Mouse (Mus musculus): ENCODE measurements around the gene Rras. TPM values are rescaled to one million over a fixed set of nuclear protein-coding genes. Genes with fewer than 3 reads are reported as not detected.

The Rras gene
- polyA plus RNA-seq, 1 experiment from 2014 or later, result 27.5 TPM

- 88% methylated on average over 23 of the region's 23 CpGs for WGBS
- Histone ChIP-seq H3K9me3 (no peaks in the 10 kb centered on the region), H3K4me1 (peaks cover 19% of the 10 kb centered on the region), H3K27me3 (no peaks in the 10 kb centered on the region), H3K27ac (no peak overlapping the region), H3K9ac (no peak overlapping the region), H3K36me3 (peaks cover 67% of the 10 kb centered on the region), H3K4me2 (replicated peaks) (no peak overlapping the region), H3K4me3 (no peak overlapping the region)
- no peak for ATAC-seq (ENCODE audit: low FRiP score, low read depth)
Measured at GRCm38 (mm10) chr7:45048923-45049657, 31.3 kb downstream of the Rras start.

- Histone ChIP-seq H3K4me2 (replicated peaks) (peak overlapping the region; percentile 97), H3K9ac (peak overlapping the region; percentile 87), H3K4me1 (peaks cover 24% of the 10 kb centered on the region), H3K36me3 (peaks cover 47% of the 10 kb centered on the region), H3K27me3 (no peaks in the 10 kb centered on the region), H3K27ac (peak overlapping the region; percentile 99), H3K9me3 (no peaks in the 10 kb centered on the region), H3K4me3 (peak overlapping the region; percentile 84)
- WGBS, result 3% methylated on average over 16 of the region's 16 CpGs
- peak; percentile 42 for ATAC-seq (ENCODE audit: low FRiP score, low read depth)
Measured at GRCm38 (mm10) chr7:45050945-45051600, 33.3 kb downstream of the Rras start.

DNA sequence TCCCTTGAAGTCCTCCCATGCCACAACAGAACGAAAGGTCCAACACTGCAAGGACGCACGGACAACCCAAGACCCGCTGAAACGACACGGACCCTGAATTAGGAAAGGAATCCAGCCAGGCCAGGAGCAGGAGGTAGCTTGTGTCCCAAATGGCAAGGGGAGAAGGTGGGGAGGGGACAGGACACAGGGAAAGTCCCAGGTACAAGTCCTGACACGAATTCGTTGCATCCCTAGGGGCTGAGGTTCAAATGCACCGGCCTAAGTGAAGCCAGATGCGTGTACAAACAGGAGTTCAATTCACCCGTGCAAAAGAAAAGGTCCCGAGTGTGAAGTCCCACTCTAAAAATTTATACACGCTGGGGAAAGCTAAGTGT is 33.8 kb downstream of the Rras start:
- Histone ChIP-seq H3K36me3 (peaks cover 42% of the 10 kb centered on the region), H3K9me3 (no peaks in the 10 kb centered on the region), H3K4me1 (peaks cover 24% of the 10 kb centered on the region), H3K27me3 (no peaks in the 10 kb centered on the region), H3K27ac (peak overlapping the region; percentile 99), H3K4me3 (peak overlapping the region; percentile 84), H3K9ac (peak overlapping the region; percentile 87), H3K4me2 (replicated peaks) (peak overlapping the region; percentile 97)
- WGBS, result 2% methylated on average over 13 of the region's 13 CpGs
- ATAC-seq (ENCODE audit: low FRiP score, low read depth), result no peak

- no peaks in the 10 kb centered on the region for H3K9me3 ChIP-seq
- no peak for ATAC-seq (ENCODE audit: low FRiP score, low read depth)
- peak overlapping the region; percentile 97 for H3K4me2 ChIP-seq (replicated peaks)
- no peaks in the 10 kb centered on the region for H3K27me3 ChIP-seq
- under 1% methylated on average over 38 of the region's 38 CpGs for WGBS
- peak overlapping the region; percentile 99 for H3K27ac ChIP-seq
- peak overlapping the region; percentile 87 for H3K9ac ChIP-seq
- H3K4me3 ChIP-seq, result peak overlapping the region; percentile 84
- peaks cover 24% of the 10 kb centered on the region for H3K4me1 ChIP-seq
- H3K36me3 ChIP-seq, result peaks cover 35% of the 10 kb centered on the region
Measured at GRCm38 (mm10) chr7:45052181-45052861, 34.6 kb downstream of the Rras start.

GRCm38 (mm10) chr7:45052862-45053116 is 35.0 kb downstream of the Rras start, which contains the start of gene Prr12:
Prr12 (minus strand) TSS chr7:45052881.
- Histone ChIP-seq H3K9me3 (no peaks in the 10 kb centered on the region), H3K4me1 (peaks cover 24% of the 10 kb centered on the region), H3K4me2 (replicated peaks) (peak within 1 kb of the TSS; percentile 97), H3K9ac (peak within 1 kb of the TSS; percentile 87), H3K27ac (peak within 1 kb of the TSS; percentile 99), H3K27me3 (no peaks in the 10 kb centered on the region), H3K36me3 (peaks cover 30% of the 10 kb centered on the region), H3K4me3 (peak within 1 kb of the TSS; percentile 84)
- WGBS, result 7% methylated on average over 8 of the region's 18 CpGs
- ATAC-seq (ENCODE audit: low FRiP score, low read depth), result no peak

DNA sequence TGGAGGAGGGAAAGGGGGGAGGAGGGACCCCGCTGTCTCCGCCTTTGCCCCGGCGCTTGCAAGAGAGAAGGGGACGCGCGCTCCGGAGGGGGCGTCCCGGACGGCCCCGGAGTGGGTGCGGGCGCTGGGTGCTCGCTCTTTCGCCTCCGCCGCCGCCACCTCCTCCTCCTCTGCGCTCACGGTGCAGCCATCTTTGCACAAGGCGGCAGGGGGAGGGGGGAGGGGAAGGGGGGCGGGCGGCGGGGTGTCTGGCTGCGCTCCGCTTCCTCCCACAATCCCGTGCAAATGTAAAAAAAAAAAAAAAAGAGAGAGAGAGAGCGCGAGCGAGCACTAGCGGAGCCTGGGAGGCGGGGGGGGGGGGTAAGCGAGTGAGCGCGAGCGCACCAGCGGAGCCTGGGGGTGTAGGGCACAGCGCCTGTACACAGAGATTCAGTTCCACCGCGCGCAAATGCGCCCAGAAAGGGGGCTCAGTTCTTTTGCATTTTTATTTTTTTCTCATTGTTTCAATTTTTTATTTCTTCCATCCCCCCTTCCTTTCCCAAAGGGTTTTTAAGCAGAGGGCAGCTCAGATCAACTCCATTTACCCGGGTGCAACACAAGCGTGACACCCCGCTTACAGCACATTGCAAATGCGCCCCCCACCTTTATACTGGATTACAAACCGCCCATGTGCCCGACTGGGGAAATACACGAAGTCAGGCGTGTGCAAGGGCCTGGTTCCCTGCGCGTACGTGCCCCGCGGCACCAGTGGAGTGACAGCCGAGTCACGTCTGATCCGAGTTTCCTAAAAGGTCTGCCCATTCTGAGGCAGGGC is 35.6 kb downstream of the Rras start:
- Histone ChIP-seq H3K4me3 (peak overlapping the region; percentile 84), H3K36me3 (peaks cover 24% of the 10 kb centered on the region), H3K9ac (peak overlapping the region; percentile 87), H3K27ac (peak overlapping the region; percentile 99), H3K9me3 (no peaks in the 10 kb centered on the region), H3K4me2 (replicated peaks) (peak overlapping the region; percentile 97), H3K27me3 (no peaks in the 10 kb centered on the region), H3K4me1 (peaks cover 24% of the 10 kb centered on the region)
- under 1% methylated on average over 34 of the region's 59 CpGs for WGBS
- ATAC-seq (ENCODE audit: low FRiP score, low read depth), result peak; percentile 57

- Histone ChIP-seq H3K27ac (peak overlapping the region; percentile 99), H3K9me3 (no peaks in the 10 kb centered on the region), H3K4me3 (peak overlapping the region; percentile 84), H3K9ac (peak overlapping the region; percentile 87), H3K27me3 (no peaks in the 10 kb centered on the region), H3K36me3 (peaks cover 23% of the 10 kb centered on the region), H3K4me2 (replicated peaks) (peak overlapping the region; percentile 97), H3K4me1 (peaks cover 25% of the 10 kb centered on the region)
- WGBS, result under 1% methylated on average over 33 of the region's 33 CpGs
- peak; percentile 94 for ATAC-seq (ENCODE audit: low FRiP score, low read depth)
Measured at GRCm38 (mm10) chr7:45053931-45054510, 36.3 kb downstream of the Rras start.

DNA sequence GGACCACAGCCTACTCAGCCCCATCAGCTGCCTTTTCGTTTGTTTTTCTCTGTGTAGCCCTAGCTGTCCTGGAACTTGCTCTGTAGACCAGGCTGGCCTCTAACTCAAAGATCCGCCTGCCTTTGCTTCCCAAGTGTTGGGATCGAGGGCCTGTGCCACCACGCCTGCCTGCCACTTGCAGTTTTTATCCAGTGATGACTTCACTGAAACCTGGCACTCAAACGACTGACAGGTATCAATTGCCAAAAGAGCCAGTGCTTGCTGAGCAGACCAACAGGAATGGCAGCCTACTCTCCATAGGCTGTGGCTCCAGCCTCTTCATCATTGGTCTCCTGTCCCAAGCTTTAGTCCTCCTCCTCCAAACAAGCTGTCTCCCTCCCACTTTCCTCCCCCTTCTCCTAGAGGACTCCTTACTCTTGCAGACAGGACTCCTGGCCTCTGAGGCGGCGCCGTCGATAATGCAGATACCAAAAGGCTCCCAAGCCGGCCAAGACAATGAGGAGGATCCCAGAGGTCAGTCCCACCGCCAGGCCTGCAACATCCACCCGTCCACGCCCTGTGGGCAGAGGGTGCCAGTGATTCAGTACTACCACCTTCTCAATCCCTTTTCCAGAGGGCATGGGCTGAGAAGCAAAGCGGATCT is 38.7 kb downstream of the Rras start:
- no peaks in the 10 kb centered on the region for H3K27me3 ChIP-seq
- ATAC-seq (ENCODE audit: low FRiP score, low read depth), result no peak
- H3K4me3 ChIP-seq, result no peak overlapping the region
- no peaks in the 10 kb centered on the region for H3K9me3 ChIP-seq
- no peak overlapping the region for H3K4me2 ChIP-seq (replicated peaks)
- peaks cover 21% of the 10 kb centered on the region for H3K4me1 ChIP-seq
- WGBS, result 63% methylated on average over 14 of the region's 14 CpGs
- peak overlapping the region; percentile 26; the same call in 1 of the 2 replicates for H3K9ac ChIP-seq
- H3K36me3 ChIP-seq, result peaks cover 9% of the 10 kb centered on the region
- no peak overlapping the region for H3K27ac ChIP-seq

DNA sequence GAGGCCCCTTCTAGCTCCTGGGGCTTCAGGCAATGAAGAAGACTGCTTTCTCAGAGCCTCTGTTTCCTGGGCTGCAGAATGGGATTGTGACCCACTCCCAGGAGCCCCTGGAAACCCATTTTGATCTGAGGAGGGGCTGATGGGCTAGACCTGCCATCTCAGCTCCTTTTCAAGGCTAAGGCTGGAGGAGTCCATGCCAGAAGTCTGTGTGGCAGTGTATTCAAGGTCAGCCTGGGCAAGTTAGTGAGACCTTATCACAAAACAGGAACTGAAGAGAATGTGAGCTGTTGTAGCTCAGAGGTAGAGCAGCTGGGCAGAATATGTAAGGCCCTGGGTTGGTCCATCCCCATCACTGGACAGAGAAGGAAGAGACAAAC is 39.2 kb downstream of the Rras start:
- Histone ChIP-seq H3K27ac (no peak overlapping the region), H3K9ac (0 out of 2 replicates have a peak overlapping the region, but pooled peaks have one; percentile 26), H3K27me3 (no peaks in the 10 kb centered on the region), H3K4me2 (replicated peaks) (no peak overlapping the region), H3K4me1 (peaks cover 21% of the 10 kb centered on the region), H3K9me3 (no peaks in the 10 kb centered on the region), H3K4me3 (no peak overlapping the region), H3K36me3 (peaks cover 9% of the 10 kb centered on the region)
- no peak for ATAC-seq (ENCODE audit: low FRiP score, low read depth)

DNA sequence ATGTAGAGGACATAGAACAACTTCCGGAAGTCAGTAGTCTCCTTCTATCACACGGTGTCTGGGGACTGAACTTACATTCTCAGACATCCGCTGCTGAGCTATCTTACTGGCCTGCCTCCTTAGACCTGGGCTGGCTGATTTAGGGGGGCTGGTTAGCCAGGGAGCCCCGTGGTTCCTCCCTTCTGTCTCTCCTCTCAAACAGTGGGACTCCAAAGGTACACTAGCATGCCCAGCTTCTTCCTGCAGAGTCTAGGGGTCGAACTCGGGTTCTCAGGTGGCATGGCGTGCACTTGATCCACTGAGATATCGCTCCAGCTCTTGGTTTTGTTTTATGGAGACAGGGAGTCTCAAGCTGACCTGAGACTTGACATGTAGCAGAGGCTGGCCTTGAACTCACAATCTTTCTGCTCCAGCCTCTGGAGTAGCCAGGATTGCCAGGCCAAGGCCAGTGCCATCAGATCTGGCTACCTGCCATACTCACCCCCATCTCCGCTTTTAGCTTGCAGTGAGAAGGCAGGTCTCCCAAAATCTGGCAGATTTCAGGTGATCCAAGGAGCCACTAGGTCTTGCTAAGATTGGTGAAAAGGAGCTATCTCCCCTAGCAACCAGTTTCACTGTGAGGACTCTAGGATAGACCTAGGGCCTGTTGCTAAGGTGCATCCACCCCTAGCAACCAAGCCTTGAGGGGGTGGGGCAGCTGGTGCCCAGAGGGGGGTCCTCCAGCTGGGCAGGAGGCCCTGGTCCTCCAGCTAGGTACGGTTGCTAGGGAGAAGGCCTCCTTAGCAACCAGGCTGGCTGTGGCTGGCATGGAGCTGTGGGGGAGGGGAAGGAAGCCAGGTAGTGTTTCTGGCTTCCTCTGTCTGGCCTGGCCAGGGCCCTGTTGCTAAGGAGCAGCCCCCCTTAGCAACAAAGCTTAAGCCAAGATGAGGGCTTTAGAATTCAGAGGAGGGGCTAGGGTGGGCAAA is 41.1 kb downstream of the Rras start:
- no peak overlapping the region for H3K4me3 ChIP-seq

More for the DNA sequence above, 41.1 kb downstream of the Rras start:
- Histone ChIP-seq H3K4me1 (peaks cover 28% of the 10 kb centered on the region), H3K36me3 (peaks cover 9% of the 10 kb centered on the region), H3K27ac (no peak overlapping the region), H3K4me2 (replicated peaks) (no peak overlapping the region), H3K9ac (no peak overlapping the region), H3K27me3 (no peaks in the 10 kb centered on the region), H3K9me3 (no peaks in the 10 kb centered on the region)
- WGBS, result 74% methylated on average over 10 of the region's 10 CpGs
- no peak for ATAC-seq (ENCODE audit: low FRiP score, low read depth)
